Comparison of ENCODE assay signal across 7 mouse cellular contexts in genomic region chr7:80197941-80198778, GRCm38 (mm10). TPM values are rescaled to one million over a fixed set of nuclear protein-coding genes. Genes with fewer than 3 reads are reported as not detected.
A peak's percentile ranks its signal among the peaks of the same experiment; 100 is the strongest.
DNase-seq lines count a peak whose midpoint lies in the region; ATAC-seq lines count a peak whose summit lies in the region.

No protein-coding gene starts in this region.

- DNase-seq in adrenal gland, adult (ENCODE audit: inconsistent age in 2 of 2, low spot score in 1 of 2) = peak; percentile 91 to 95
- peak; percentile 82 for DNase-seq in embryo, embryonic 11.5 days (ENCODE audit: low read depth, low spot score)
- DNase-seq in gastrocnemius, postnatal 36 days = peak; percentile 63 to 71
- DNase-seq in limb, embryonic 10.5 days (ENCODE audit: low spot score) = peak; percentile 91
- peak; percentile 73 for DNase-seq in spleen, adult 12 weeks (ENCODE audit: low spot score)

- H3K9ac ChIP-seq in intestine, embryonic 16.5 days (ENCODE audit: low read depth, low read length) = peak overlapping the region; percentile 86
- H3K9ac ChIP-seq in midbrain, embryonic 12.5 days (replicated peaks) = peak overlapping the region; percentile 87

- intact Hi-C loops in gastrocnemius, postnatal 36 days (cut with DNase I) = no loop called here

- H3K4me2 ChIP-seq in intestine, embryonic 16.5 days (ENCODE audit: low read depth, low read length) = peak overlapping the region; percentile 69
- peak overlapping the region; percentile 80 for H3K4me2 ChIP-seq in midbrain, embryonic 12.5 days (replicated peaks)

- no peaks in the 10 kb centered on the region for H3K9me3 ChIP-seq in intestine, embryonic 16.5 days (ENCODE audit: control insufficient read depth, low read length)
- no peaks in the 10 kb centered on the region for H3K9me3 ChIP-seq in limb, embryonic 10.5 days (replicated peaks)
- H3K9me3 ChIP-seq in midbrain, embryonic 12.5 days = no peaks in the 10 kb centered on the region

- WGBS in intestine, embryonic 16.5 days = under 1% methylated on average over 67 of the region's 74 CpGs
- WGBS in limb, embryonic 10.5 days = under 1% methylated on average over 68 of the region's 74 CpGs
- under 1% methylated on average over 66 of the region's 74 CpGs for whole genome bisulfite sequencing in midbrain, embryonic 12.5 days

- peak overlapping the region; percentile 85 for H3K4me3 ChIP-seq in intestine, embryonic 16.5 days (ENCODE audit: low read length)
- H3K4me3 ChIP-seq in limb, embryonic 10.5 days = peak overlapping the region; percentile 73
- H3K4me3 ChIP-seq in midbrain, embryonic 12.5 days = peak overlapping the region; percentile 67

- no peaks in the 10 kb centered on the region for H3K36me3 ChIP-seq in intestine, embryonic 16.5 days (ENCODE audit: control insufficient read depth, insufficient read depth, low read length)
- peaks cover 13% of the 10 kb centered on the region for H3K36me3 ChIP-seq in limb, embryonic 10.5 days
- no peaks in the 10 kb centered on the region for H3K36me3 ChIP-seq in midbrain, embryonic 12.5 days

- peak; percentile 92 for ATAC-seq in intestine, embryonic 16.5 days
- peak; percentile 90 for ATAC-seq in midbrain, embryonic 12.5 days (ENCODE audit: low FRiP score, low read depth)

- H3K27ac ChIP-seq in intestine, embryonic 16.5 days (ENCODE audit: low read length) = peak overlapping the region; percentile 96
- peak overlapping the region; percentile 93 for H3K27ac ChIP-seq in limb, embryonic 10.5 days
- H3K27ac ChIP-seq in midbrain, embryonic 12.5 days (replicated peaks) = peak overlapping the region; percentile 97

- peaks cover 42% of the 10 kb centered on the region for H3K4me1 ChIP-seq in intestine, embryonic 16.5 days (ENCODE audit: control insufficient read depth, insufficient read depth, low read length)
- H3K4me1 ChIP-seq in limb, embryonic 10.5 days = peaks cover 49% of the 10 kb centered on the region
- peaks cover 64% of the 10 kb centered on the region for H3K4me1 ChIP-seq in midbrain, embryonic 12.5 days

- no peaks in the 10 kb centered on the region for H3K27me3 ChIP-seq in intestine, embryonic 16.5 days (replicated peaks; ENCODE audit: control insufficient read depth, insufficient read depth, low read length)
- H3K27me3 ChIP-seq in limb, embryonic 10.5 days (ENCODE audit: low read depth, poor library complexity, severe bottlenecking) = no peaks in the 10 kb centered on the region
- H3K27me3 ChIP-seq in midbrain, embryonic 12.5 days = peaks cover 3% of the 10 kb centered on the region; the same call in 1 of the 2 replicates

RNA-seq across cellular contexts. Expression of gene Sema4b, which starts 11.5 kb away (rescaled TPM):
- total RNA-seq in gastrocnemius, postnatal 36 days (2021) = 1 to 10 TPM; 1.6 TPM
- polyA plus RNA-seq in intestine, embryonic 16.5 days (2015; fragmentation: Nextera tagmentation; extraction: Ambion mirVana) = 14.9 and 16.3 TPM in 2 replicates
- polyA plus RNA-seq in limb, embryonic 10.5 days (2016; fragmentation: Nextera tagmentation; extraction: Ambion mirVana) = 8.1 and 9.9 TPM in 2 replicates
- 17.7 and 20.9 TPM in 2 replicates for polyA plus RNA-seq in midbrain, embryonic 12.5 days (2016; fragmentation: Nextera tagmentation; extraction: Ambion mirVana)

RNA-seq across cellular contexts. Expression of gene Cib1, which starts 34.5 kb away (rescaled TPM):
- 1 to 10 TPM; 4.9 to 8.2 TPM for total RNA-seq in gastrocnemius, postnatal 36 days (2021)
- polyA plus RNA-seq in intestine, embryonic 16.5 days (2015; fragmentation: Nextera tagmentation; extraction: Ambion mirVana) = 285 and 306 TPM in 2 replicates
- polyA plus RNA-seq in limb, embryonic 10.5 days (2016; fragmentation: Nextera tagmentation; extraction: Ambion mirVana) = 68.6 and 75.3 TPM in 2 replicates
- polyA plus RNA-seq in midbrain, embryonic 12.5 days (2016; fragmentation: Nextera tagmentation; extraction: Ambion mirVana) = 41.3 and 42.3 TPM in 2 replicates

RNA-seq across cellular contexts. Expression of gene Gdpgp1, which starts 34.5 kb away (rescaled TPM):
- total RNA-seq in gastrocnemius, postnatal 36 days (2021) = under 1 TPM; 0.69 to 0.79 TPM
- 7.6 and 8.1 TPM in 2 replicates for polyA plus RNA-seq in intestine, embryonic 16.5 days (2015; fragmentation: Nextera tagmentation; extraction: Ambion mirVana)
- 7.2 and 7.5 TPM in 2 replicates for polyA plus RNA-seq in limb, embryonic 10.5 days (2016; fragmentation: Nextera tagmentation; extraction: Ambion mirVana)
- polyA plus RNA-seq in midbrain, embryonic 12.5 days (2016; fragmentation: Nextera tagmentation; extraction: Ambion mirVana) = 4.0 and 4.6 TPM in 2 replicates

RNA-seq across cellular contexts. Expression of gene Ttll13, which starts 48.0 kb away (rescaled TPM):
- under 1 TPM; 0.17 to 0.33 TPM for total RNA-seq in gastrocnemius, postnatal 36 days (2021)
- 0.56 and 0.69 TPM in 2 replicates for polyA plus RNA-seq in intestine, embryonic 16.5 days (2015; fragmentation: Nextera tagmentation; extraction: Ambion mirVana)
- polyA plus RNA-seq in limb, embryonic 10.5 days (2016; fragmentation: Nextera tagmentation; extraction: Ambion mirVana) = 0.50 and 0.61 TPM in 2 replicates
- 1.9 and 2.4 TPM in 2 replicates for polyA plus RNA-seq in midbrain, embryonic 12.5 days (2016; fragmentation: Nextera tagmentation; extraction: Ambion mirVana)

Comparison
In these comparisons a context has a peak if more than half of its experiments do, and no peak if none do; other contexts are left out.
1. Peak in every context shown above with its lines: DNase-seq, ATAC-seq, H3K4me3 ChIP-seq and H3K27ac ChIP-seq.